Mouse (Mus musculus): Measurements from ENCODE around the gene Tppp2. TPM values are rescaled to one million over a fixed set of nuclear protein-coding genes. Genes with fewer than 3 reads are reported as not detected.

Tppp2 gene
- polyA plus RNA-seq, 1 experiment from 2014 or later, result not detected

DNA sequence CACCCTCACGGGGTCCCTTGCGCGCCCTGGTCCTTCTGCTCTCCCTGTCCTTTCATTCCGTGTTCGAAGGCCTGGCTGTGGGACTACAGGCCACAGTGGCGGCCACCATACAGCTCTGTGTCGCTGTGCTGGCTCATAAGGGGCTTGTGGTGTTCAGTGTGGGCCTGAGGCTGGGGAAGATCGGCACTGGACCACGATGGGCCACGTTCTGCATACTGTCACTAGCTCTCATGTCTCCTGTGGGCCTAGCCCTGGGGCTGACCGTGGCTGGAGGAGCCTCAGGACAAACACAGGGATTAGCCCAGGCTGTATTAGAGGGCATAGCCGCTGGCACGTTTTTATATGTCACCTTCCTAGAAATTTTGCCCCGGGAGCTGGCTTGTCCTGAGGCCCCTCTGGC lies 23.2 kb upstream of the Tppp2 start:
- DNase-seq (ENCODE audit: low spot score), result no peak
- Histone ChIP-seq H3K27ac (replicated peaks) (no peak overlapping the region), H3K27me3 (replicated peaks; ENCODE audit: low read depth, poor library complexity, severe bottlenecking) (no peaks in the 10 kb centered on the region), H3K36me3 (replicated peaks) (peaks cover 26% of the 10 kb centered on the region), H3K9me3 (no peaks in the 10 kb centered on the region), H3K4me3 (no peak overlapping the region), H3K4me1 (peaks cover 9% of the 10 kb centered on the region; the same call in 1 of the 2 replicates)
- 77% methylated on average over 14 of the region's 14 CpGs for WGBS

GRCm38 (mm10) chr14:51896019-51896418 lies 22.2 kb upstream of the Tppp2 start:
- Histone ChIP-seq H3K36me3 (replicated peaks) (peaks cover 16% of the 10 kb centered on the region), H3K27ac (replicated peaks) (no peak overlapping the region), H3K27me3 (replicated peaks; ENCODE audit: low read depth, poor library complexity, severe bottlenecking) (no peaks in the 10 kb centered on the region), H3K4me3 (no peak overlapping the region), H3K4me1 (peaks cover 9% of the 10 kb centered on the region; the same call in 1 of the 2 replicates), H3K9me3 (no peaks in the 10 kb centered on the region)
- DNase-seq (ENCODE audit: low spot score), result no peak
- 75% methylated on average over 6 of the region's 6 CpGs for WGBS

- H3K4me3 ChIP-seq, result no peak overlapping the region
- peaks cover 10% of the 10 kb centered on the region for H3K36me3 ChIP-seq (replicated peaks)
- peaks cover 9% of the 10 kb centered on the region; the same call in 1 of the 2 replicates for H3K4me1 ChIP-seq
- DNase-seq (ENCODE audit: low spot score), result no peak
- H3K27me3 ChIP-seq (replicated peaks; ENCODE audit: low read depth, poor library complexity, severe bottlenecking), result no peaks in the 10 kb centered on the region
- no peaks in the 10 kb centered on the region for H3K9me3 ChIP-seq
- H3K27ac ChIP-seq (replicated peaks), result no peak overlapping the region
- WGBS, result 81% methylated on average over 8 of the region's 8 CpGs
These were observed 21.6 kb upstream of the Tppp2 start for GRCm38 (mm10) chr14:51896539-51897170.

- H3K9me3 ChIP-seq, result no peaks in the 10 kb centered on the region
- DNase-seq (ENCODE audit: low spot score), result no peak
- H3K27me3 ChIP-seq (replicated peaks; ENCODE audit: low read depth, poor library complexity, severe bottlenecking), result no peaks in the 10 kb centered on the region
- no peak overlapping the region for H3K27ac ChIP-seq (replicated peaks)
- no peaks in the 10 kb centered on the region for H3K4me1 ChIP-seq
- H3K36me3 ChIP-seq (replicated peaks), result no peaks in the 10 kb centered on the region; the same call in 1 of the 2 replicates
- H3K4me3 ChIP-seq, result no peak overlapping the region
- 93% methylated on average over 1 of the region's 1 CpGs for WGBS
These were observed 18.9 kb upstream of the Tppp2 start for GRCm38 (mm10) chr14:51899351-51899750.

GRCm38 (mm10) chr14:51902806-51903710 lies 15.2 kb upstream of the Tppp2 start:
- WGBS, result 61% methylated on average over 9 of the region's 9 CpGs
- DNase-seq (ENCODE audit: low spot score), result peak; percentile 84
- peaks cover 9% of the 10 kb centered on the region for H3K4me1 ChIP-seq
- no peaks in the 10 kb centered on the region for H3K36me3 ChIP-seq (replicated peaks)
- H3K4me3 ChIP-seq, result no peak overlapping the region
- no peaks in the 10 kb centered on the region for H3K9me3 ChIP-seq
- no peaks in the 10 kb centered on the region for H3K27me3 ChIP-seq (replicated peaks; ENCODE audit: low read depth, poor library complexity, severe bottlenecking)
- H3K27ac ChIP-seq (replicated peaks), result no peak overlapping the region

DNA sequence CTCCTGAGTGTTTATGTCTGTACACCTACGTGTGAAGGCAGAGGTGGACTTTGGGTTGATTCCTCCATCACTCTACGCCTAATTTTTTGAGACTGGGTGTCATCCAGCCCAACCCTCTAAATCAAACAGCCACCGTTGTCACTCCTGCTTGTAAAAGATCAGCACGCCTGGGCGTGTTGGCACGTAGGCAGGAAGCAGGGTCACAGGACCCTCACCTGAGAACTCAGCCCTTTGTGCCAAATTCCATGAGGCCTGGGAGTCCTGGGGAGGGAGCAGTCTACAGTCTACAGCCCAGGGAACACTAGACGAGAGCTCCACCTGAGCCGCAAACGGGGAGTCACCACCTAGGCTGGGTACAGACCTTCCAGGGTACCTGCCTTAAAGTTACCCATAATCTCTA lies 14.4 kb upstream of the Tppp2 start:
- H3K4me3 ChIP-seq, result no peak overlapping the region
- H3K9me3 ChIP-seq, result no peaks in the 10 kb centered on the region
- no peak overlapping the region for H3K27ac ChIP-seq (replicated peaks)
- DNase-seq (ENCODE audit: low spot score), result no peak
- no peaks in the 10 kb centered on the region for H3K36me3 ChIP-seq (replicated peaks)
- WGBS, result 89% methylated on average over 9 of the region's 9 CpGs
- no peaks in the 10 kb centered on the region for H3K27me3 ChIP-seq (replicated peaks; ENCODE audit: low read depth, poor library complexity, severe bottlenecking)
- H3K4me1 ChIP-seq, result peaks cover 9% of the 10 kb centered on the region

GRCm38 (mm10) chr14:51904706-51905105 lies 13.5 kb upstream of the Tppp2 start:
- WGBS, result 71% methylated on average over 7 of the region's 7 CpGs
- no peaks in the 10 kb centered on the region for H3K27me3 ChIP-seq (replicated peaks; ENCODE audit: low read depth, poor library complexity, severe bottlenecking)
- no peaks in the 10 kb centered on the region for H3K9me3 ChIP-seq
- no peaks in the 10 kb centered on the region for H3K36me3 ChIP-seq (replicated peaks)
- H3K27ac ChIP-seq (replicated peaks), result no peak overlapping the region
- H3K4me1 ChIP-seq, result peaks cover 9% of the 10 kb centered on the region
- no peak overlapping the region for H3K4me3 ChIP-seq
- DNase-seq (ENCODE audit: low spot score), result no peak

GRCm38 (mm10) chr14:51906102-51906501 lies 12.1 kb upstream of the Tppp2 start:
- Histone ChIP-seq H3K27ac (replicated peaks) (no peak overlapping the region), H3K4me1 (peaks cover 9% of the 10 kb centered on the region), H3K36me3 (replicated peaks) (no peaks in the 10 kb centered on the region), H3K27me3 (replicated peaks; ENCODE audit: low read depth, poor library complexity, severe bottlenecking) (peaks cover 9% of the 10 kb centered on the region), H3K4me3 (no peak overlapping the region), H3K9me3 (no peaks in the 10 kb centered on the region)
- WGBS, result 92% methylated on average over 11 of the region's 11 CpGs
- no peak for DNase-seq (ENCODE audit: low spot score)

DNA sequence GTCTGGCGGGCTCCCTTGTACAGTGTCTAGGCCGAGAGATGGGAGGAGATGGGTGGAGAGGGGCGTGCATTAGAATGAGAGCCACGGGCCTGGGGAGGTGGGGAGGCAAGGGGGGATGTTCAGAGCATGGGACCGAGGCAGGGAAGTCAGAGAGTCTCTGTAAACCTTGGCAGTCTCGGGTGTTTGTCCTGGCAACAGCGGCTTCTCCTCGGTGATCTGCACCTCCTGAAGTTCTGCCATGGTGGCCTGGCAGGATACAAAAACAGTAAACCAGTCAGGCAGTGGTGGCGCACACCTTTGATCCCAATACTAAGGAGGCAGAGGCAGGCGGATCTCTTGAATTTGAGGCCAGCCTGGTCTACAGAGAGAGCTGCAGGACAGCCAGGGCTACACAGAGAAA lies 6.9 kb upstream of the Tppp2 start:
- H3K36me3 ChIP-seq (replicated peaks), result no peaks in the 10 kb centered on the region
- H3K27me3 ChIP-seq (replicated peaks; ENCODE audit: low read depth, poor library complexity, severe bottlenecking), result peaks cover 47% of the 10 kb centered on the region
- no peak overlapping the region for H3K27ac ChIP-seq (replicated peaks)
- H3K4me1 ChIP-seq, result peaks cover 39% of the 10 kb centered on the region
- DNase-seq (ENCODE audit: low spot score), result no peak
- H3K9me3 ChIP-seq, result no peaks in the 10 kb centered on the region
- WGBS, result 89% methylated on average over 10 of the region's 10 CpGs
- H3K4me3 ChIP-seq, result no peak overlapping the region

GRCm38 (mm10) chr14:51912391-51913061 lies 5.7 kb upstream of the Tppp2 start:
- Histone ChIP-seq H3K9me3 (no peaks in the 10 kb centered on the region), H3K27me3 (replicated peaks; ENCODE audit: low read depth, poor library complexity, severe bottlenecking) (peaks cover 47% of the 10 kb centered on the region), H3K4me1 (peaks cover 30% of the 10 kb centered on the region), H3K4me3 (peak overlapping the region; percentile 76), H3K27ac (replicated peaks) (peak overlapping the region; percentile 74), H3K36me3 (replicated peaks) (no peaks in the 10 kb centered on the region)
- no peak for DNase-seq (ENCODE audit: low spot score)
- 5% methylated on average over 14 of the region's 14 CpGs for WGBS

- Histone ChIP-seq H3K4me1 (peaks cover 30% of the 10 kb centered on the region), H3K27ac (replicated peaks) (peak overlapping the region; percentile 74), H3K27me3 (replicated peaks; ENCODE audit: low read depth, poor library complexity, severe bottlenecking) (peaks cover 47% of the 10 kb centered on the region), H3K36me3 (replicated peaks) (no peaks in the 10 kb centered on the region), H3K9me3 (no peaks in the 10 kb centered on the region), H3K4me3 (peak overlapping the region; percentile 76)
- DNase-seq (ENCODE audit: low spot score), result peak; percentile 76
- 2% methylated on average over 58 of the region's 58 CpGs for WGBS
These were observed 4.9 kb upstream of the Tppp2 start for GRCm38 (mm10) chr14:51913062-51913959.

All from embryonic facial prominence, embryonic 10.5 days (tissue).